Mouse (Mus musculus): ENCODE results near the gene Asl. TPM values are rescaled to one million over a fixed set of nuclear protein-coding genes. Genes with fewer than 3 reads are reported as not detected.

Asl gene
- polyA plus RNA-seq, 1 experiment = 40.4 TPM

DNA sequence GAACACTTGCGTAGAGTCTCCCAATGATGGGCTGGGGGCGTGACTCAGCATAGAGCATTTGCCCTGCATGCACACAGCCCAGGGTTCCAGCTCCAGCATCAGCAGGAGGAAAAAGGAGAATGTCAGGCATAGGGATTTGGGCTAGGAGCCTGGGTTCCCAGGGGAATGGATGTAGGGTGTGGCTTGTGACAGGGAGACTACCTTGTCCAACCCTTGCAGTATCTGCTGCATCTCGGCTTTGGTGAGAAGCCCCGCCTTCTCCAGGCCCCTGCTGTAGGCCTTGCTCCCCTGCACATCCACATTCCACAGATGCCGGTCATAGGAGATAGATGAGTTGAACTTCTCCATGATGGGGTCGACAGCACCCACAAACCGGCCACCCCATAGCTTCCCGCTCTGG, 9.6 kb downstream of the Asl start:
- no peak overlapping the region for H3K4me3 ChIP-seq (ENCODE audit: control insufficient read depth, insufficient read depth, low read length)
- no peaks in the 10 kb centered on the region for H3K27me3 ChIP-seq (ENCODE audit: control insufficient read depth, insufficient read depth, low read length)
- H3K4me1 ChIP-seq (replicated peaks; ENCODE audit: control insufficient read depth, insufficient read depth, low read length) = peaks cover 2% of the 10 kb centered on the region
- no peaks in the 10 kb centered on the region for H3K36me3 ChIP-seq (ENCODE audit: control insufficient read depth, insufficient read depth, low read length)
- 94% methylated on average over 8 of the region's 8 CpGs for WGBS
- TF ChIP-seq CTCF (IDR thresholded peaks at IDR 0.05; ENCODE audit: borderline replicate concordance, control insufficient read depth, extremely low read depth, insufficient read depth, low read length, poor library complexity) (no peak), POLR2A (IDR thresholded peaks at IDR 0.05; ENCODE audit: control insufficient read depth, extremely low read depth, insufficient read depth, low read length, poor library complexity) (no peak)
- no peak for DNase-seq
- no peak overlapping the region for H3K27ac ChIP-seq (ENCODE audit: control insufficient read depth, insufficient read depth, low read length)

DNA sequence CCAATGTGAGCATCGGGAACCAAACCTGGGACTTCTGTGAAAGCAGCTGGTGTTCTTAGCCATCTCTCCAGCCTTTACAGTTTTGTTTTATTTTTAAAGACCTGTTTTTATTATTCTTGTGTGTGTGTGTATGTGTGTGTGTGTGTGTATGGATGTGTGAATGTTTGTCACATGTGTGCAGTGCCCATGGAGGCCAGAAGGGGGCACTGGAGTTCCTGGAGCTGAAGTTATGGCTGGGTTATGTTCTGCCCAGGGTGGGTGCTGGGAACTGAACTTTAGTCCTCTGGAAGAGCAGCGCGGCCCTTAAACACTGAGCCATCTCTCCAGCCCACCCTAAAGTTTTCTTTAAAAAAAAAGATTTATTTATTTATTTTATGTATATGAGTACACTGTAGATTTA, 13.9 kb downstream of the Asl start:
- Histone ChIP-seq H3K4me1 (replicated peaks; ENCODE audit: control insufficient read depth, insufficient read depth, low read length) (no peaks in the 10 kb centered on the region), H3K36me3 (ENCODE audit: control insufficient read depth, insufficient read depth, low read length) (no peaks in the 10 kb centered on the region), H3K27ac (ENCODE audit: control insufficient read depth, insufficient read depth, low read length) (no peak overlapping the region), H3K27me3 (ENCODE audit: control insufficient read depth, insufficient read depth, low read length) (no peaks in the 10 kb centered on the region), H3K4me3 (ENCODE audit: control insufficient read depth, insufficient read depth, low read length) (no peak overlapping the region)
- WGBS = 99% methylated on average over 3 of the region's 3 CpGs
- DNase-seq = no peak
- TF ChIP-seq CTCF (IDR thresholded peaks at IDR 0.05; ENCODE audit: borderline replicate concordance, control insufficient read depth, extremely low read depth, insufficient read depth, low read length, poor library complexity) (no peak), POLR2A (IDR thresholded peaks at IDR 0.05; ENCODE audit: control insufficient read depth, extremely low read depth, insufficient read depth, low read length, poor library complexity) (no peak)

DNA sequence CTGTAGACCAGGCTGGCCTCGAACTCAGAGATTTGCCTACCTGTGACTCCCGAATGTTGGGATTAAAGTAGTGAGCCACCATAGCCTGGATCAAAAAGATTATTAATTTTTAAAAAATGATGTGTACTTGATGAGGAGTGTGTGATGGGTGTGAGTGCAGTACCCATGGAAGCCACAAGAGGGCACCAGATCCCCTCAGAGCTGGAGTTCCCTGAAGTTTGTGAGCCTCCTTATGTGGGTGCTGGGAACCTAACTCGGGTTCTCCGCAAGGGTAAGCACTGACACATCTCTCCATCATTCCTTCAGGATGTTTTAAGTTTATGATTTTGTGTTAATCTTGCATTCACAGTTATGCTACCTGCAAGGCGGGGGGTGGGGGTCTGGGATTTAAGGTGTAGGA, 18.1 kb downstream of the Asl start:
- Histone ChIP-seq H3K4me1 (replicated peaks; ENCODE audit: control insufficient read depth, insufficient read depth, low read length) (no peaks in the 10 kb centered on the region), H3K36me3 (ENCODE audit: control insufficient read depth, insufficient read depth, low read length) (no peaks in the 10 kb centered on the region), H3K4me3 (ENCODE audit: control insufficient read depth, insufficient read depth, low read length) (no peak overlapping the region), H3K27ac (ENCODE audit: control insufficient read depth, insufficient read depth, low read length) (no peak overlapping the region), H3K27me3 (ENCODE audit: control insufficient read depth, insufficient read depth, low read length) (no peaks in the 10 kb centered on the region)
- no peak for DNase-seq
- WGBS = 98% methylated on average over 5 of the region's 5 CpGs
- 0 out of 2 replicates have a peak, but pooled peaks have one; percentile 45 for TF ChIP-seq CTCF (IDR thresholded peaks at IDR 0.05; ENCODE audit: borderline replicate concordance, control insufficient read depth, extremely low read depth, insufficient read depth, low read length, poor library complexity)
- no peak for TF ChIP-seq POLR2A (IDR thresholded peaks at IDR 0.05; ENCODE audit: control insufficient read depth, extremely low read depth, insufficient read depth, low read length, poor library complexity)

DNA sequence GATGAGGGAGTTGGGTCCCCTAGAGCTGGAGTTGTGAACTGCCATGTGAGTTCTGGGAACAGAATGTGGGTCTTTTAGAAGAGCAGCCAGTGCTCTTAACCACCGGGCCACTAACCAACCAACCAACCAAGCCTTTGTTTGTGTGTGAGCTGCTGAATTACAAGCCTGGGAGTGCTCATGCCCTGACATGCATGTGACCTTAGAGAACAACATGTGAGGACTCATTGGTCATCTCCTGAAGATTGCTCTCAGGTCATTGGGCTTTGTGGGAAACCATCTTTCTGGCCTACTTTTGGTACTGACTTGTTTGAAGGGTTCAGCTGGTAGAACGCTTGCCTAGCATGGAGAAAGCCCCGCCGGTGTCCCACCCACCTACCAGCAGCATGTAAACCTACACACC, 19.3 kb downstream of the Asl start:
- Histone ChIP-seq H3K36me3 (ENCODE audit: control insufficient read depth, insufficient read depth, low read length) (no peaks in the 10 kb centered on the region), H3K4me1 (replicated peaks; ENCODE audit: control insufficient read depth, insufficient read depth, low read length) (no peaks in the 10 kb centered on the region), H3K4me3 (ENCODE audit: control insufficient read depth, insufficient read depth, low read length) (no peak overlapping the region), H3K27me3 (ENCODE audit: control insufficient read depth, insufficient read depth, low read length) (no peaks in the 10 kb centered on the region), H3K27ac (ENCODE audit: control insufficient read depth, insufficient read depth, low read length) (no peak overlapping the region)
- 96% methylated on average over 4 of the region's 4 CpGs for WGBS
- no peak for DNase-seq
- TF ChIP-seq POLR2A (IDR thresholded peaks at IDR 0.05; ENCODE audit: control insufficient read depth, extremely low read depth, insufficient read depth, low read length, poor library complexity) = no peak
- TF ChIP-seq CTCF (IDR thresholded peaks at IDR 0.05; ENCODE audit: borderline replicate concordance, control insufficient read depth, extremely low read depth, insufficient read depth, low read length, poor library complexity) = no peak

GRCm38 (mm10) chr5:130008034-130008590, 20.9 kb downstream of the Asl start:
- whole genome bisulfite sequencing = 89% methylated on average over 6 of the region's 6 CpGs

DNA sequence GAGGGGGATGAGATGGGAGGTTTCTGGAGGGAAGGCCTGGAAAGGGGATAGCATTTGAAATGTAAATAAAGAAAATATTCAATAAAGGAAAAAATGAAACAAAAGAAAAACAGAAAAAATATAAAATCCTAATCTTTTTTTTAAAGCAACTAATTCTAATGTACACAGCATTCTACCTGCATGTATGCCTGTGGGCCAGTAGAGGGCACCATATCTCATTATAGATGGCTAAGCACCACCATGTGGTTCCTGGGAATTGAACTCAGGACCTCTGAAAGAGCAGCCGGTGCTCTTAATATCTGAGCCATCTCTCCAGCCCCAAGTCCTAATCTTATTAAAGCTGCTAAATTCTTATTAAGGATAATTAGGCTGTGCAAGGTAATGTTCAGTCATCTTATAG, 21.7 kb downstream of the Asl start:
- Histone ChIP-seq H3K4me1 (replicated peaks; ENCODE audit: control insufficient read depth, insufficient read depth, low read length) (peaks cover 6% of the 10 kb centered on the region), H3K27me3 (ENCODE audit: control insufficient read depth, insufficient read depth, low read length) (no peaks in the 10 kb centered on the region), H3K4me3 (ENCODE audit: control insufficient read depth, insufficient read depth, low read length) (no peak overlapping the region), H3K36me3 (ENCODE audit: control insufficient read depth, insufficient read depth, low read length) (no peaks in the 10 kb centered on the region), H3K27ac (ENCODE audit: control insufficient read depth, insufficient read depth, low read length) (no peak overlapping the region)
- DNase-seq = no peak
- TF ChIP-seq POLR2A (IDR thresholded peaks at IDR 0.05; ENCODE audit: control insufficient read depth, extremely low read depth, insufficient read depth, low read length, poor library complexity) = no peak
- TF ChIP-seq CTCF (IDR thresholded peaks at IDR 0.05; ENCODE audit: borderline replicate concordance, control insufficient read depth, extremely low read depth, insufficient read depth, low read length, poor library complexity) = no peak
- WGBS = 91% methylated on average over 1 of the region's 1 CpGs

More at GRCm38 (mm10) chr5:130008034-130008590, 20.9 kb downstream of the Asl start:
- Histone ChIP-seq H3K4me3 (ENCODE audit: control insufficient read depth, insufficient read depth, low read length) (no peak overlapping the region), H3K36me3 (ENCODE audit: control insufficient read depth, insufficient read depth, low read length) (no peaks in the 10 kb centered on the region), H3K27ac (ENCODE audit: control insufficient read depth, insufficient read depth, low read length) (no peak overlapping the region), H3K4me1 (replicated peaks; ENCODE audit: control insufficient read depth, insufficient read depth, low read length) (0 out of 2 replicates have a peak, but pooled peaks cover 3% of the 10 kb centered on the region), H3K27me3 (ENCODE audit: control insufficient read depth, insufficient read depth, low read length) (no peaks in the 10 kb centered on the region)
- TF ChIP-seq POLR2A (IDR thresholded peaks at IDR 0.05; ENCODE audit: control insufficient read depth, extremely low read depth, insufficient read depth, low read length, poor library complexity) (no peak), CTCF (IDR thresholded peaks at IDR 0.05; ENCODE audit: borderline replicate concordance, control insufficient read depth, extremely low read depth, insufficient read depth, low read length, poor library complexity) (no peak)
- DNase-seq = no peak

GRCm38 (mm10) chr5:130003229-130003628, 25.8 kb downstream of the Asl start:
- Histone ChIP-seq H3K27me3 (ENCODE audit: control insufficient read depth, insufficient read depth, low read length) (no peaks in the 10 kb centered on the region), H3K4me1 (replicated peaks; ENCODE audit: control insufficient read depth, insufficient read depth, low read length) (peaks cover 14% of the 10 kb centered on the region), H3K27ac (ENCODE audit: control insufficient read depth, insufficient read depth, low read length) (no peak overlapping the region), H3K4me3 (ENCODE audit: control insufficient read depth, insufficient read depth, low read length) (no peak overlapping the region), H3K36me3 (ENCODE audit: control insufficient read depth, insufficient read depth, low read length) (no peaks in the 10 kb centered on the region)
- TF ChIP-seq CTCF (IDR thresholded peaks at IDR 0.05; ENCODE audit: borderline replicate concordance, control insufficient read depth, extremely low read depth, insufficient read depth, low read length, poor library complexity) (no peak), POLR2A (IDR thresholded peaks at IDR 0.05; ENCODE audit: control insufficient read depth, extremely low read depth, insufficient read depth, low read length, poor library complexity) (no peak)
- DNase-seq = no peak
- WGBS = 76% methylated on average over 7 of the region's 7 CpGs

Data from thymus, adult 2 months (tissue).